Mouse (Mus musculus) large intestine, adult 2 months (tissue): ENCODE data around the gene Neu2. TPM values are rescaled to one million over a fixed set of nuclear protein-coding genes. Genes with fewer than 3 reads are reported as not detected.
"Not testable (repeated sequence)": the region's sequence is repeated elsewhere in the genome, so short reads cannot be mapped to it uniquely, and the experiment has no call there.

Experiments
- DNase-seq: peaks from one replicate; pipeline ENCODE4 v3.0.0-alpha.2; 2012; ENCODE audit warnings: low read depth, low spot score
- WGBS: fragments of 180-500 bp; shearing (Covaris S2); methylation state at CpG from one replicate; pipeline ENCODE4 v1.1.7; 2018; 5-methylcytosine and 5-hydroxymethylcytosine counted together
- polyA plus RNA-seq: library from polyadenylated mRNA; depleted of rRNA; stranded (reverse); fragments of >200 nt; gene quantifications from 2 replicates; pipeline ENCODE4 v1.2.3, GENCODE M21; 2012; rRNA removed

The Neu2 gene
- polyA plus RNA-seq = 2.1 and 2.3 TPM in 2 replicates

- WGBS = 19% methylated on average over 56 of the region's 56 CpGs
- no peak for DNase-seq
Measured at GRCm38 (mm10) chr1:87509561-87510165, at the start of gene Neu2. Gene Neu2 (plus strand): TSS chr1:87509889.

DNA sequence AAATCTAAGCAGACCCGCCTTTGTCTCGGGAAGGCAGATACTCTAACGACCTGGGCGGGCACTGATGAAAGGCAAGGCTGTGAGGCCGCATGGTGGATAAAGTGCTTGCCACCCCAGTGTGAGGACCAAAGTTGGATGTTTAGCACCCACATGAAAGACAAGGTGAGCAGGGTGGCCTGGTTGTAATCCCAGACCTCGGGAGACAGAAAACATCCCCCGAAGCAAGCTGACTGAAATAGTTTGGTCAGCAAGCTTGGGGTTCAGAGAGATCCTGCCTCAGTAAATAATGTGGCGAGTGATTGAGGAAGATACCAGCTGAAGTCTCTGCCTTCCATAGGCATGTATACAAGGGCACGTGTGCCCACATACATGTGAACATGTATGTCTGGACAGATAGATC is 42.2 kb upstream of the Neu2 start:
- whole genome bisulfite sequencing = 46% methylated on average over 9 of the region's 9 CpGs
- no peak for DNase-seq

GRCm38 (mm10) chr1:87468321-87468720 is 41.4 kb upstream of the Neu2 start:
- DNase-seq = no peak
- 55% methylated on average over 6 of the region's 6 CpGs for WGBS

DNA sequence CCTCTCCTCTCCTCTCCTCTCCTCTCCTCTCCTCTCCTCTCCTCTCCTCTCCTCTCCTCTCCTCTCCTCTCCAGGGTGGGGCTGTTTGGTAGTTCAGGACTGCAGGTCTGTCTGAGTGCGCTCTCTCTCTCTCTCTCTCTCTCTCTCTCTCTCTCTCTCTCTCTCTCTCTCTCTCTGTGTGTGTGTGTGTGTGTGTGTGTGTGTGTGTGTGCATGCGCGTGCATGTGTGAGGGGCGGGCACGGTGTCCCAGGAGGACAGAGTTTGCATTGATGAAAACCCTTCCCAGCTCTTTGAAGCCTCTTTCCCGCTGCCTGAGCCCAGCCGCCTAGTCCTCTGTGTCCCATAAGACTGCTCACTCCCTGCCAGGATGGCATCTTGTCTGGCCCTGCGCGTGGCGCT is 39.7 kb upstream of the Neu2 start, which contains the start of gene Snorc:
Snorc (plus strand) TSS at position 301 of the 400 bp plus-strand sequence.
- not testable (repeated sequence) for DNase-seq
- WGBS = 40% methylated on average over 9 of the region's 10 CpGs

- DNase-seq = no peak
- 68% methylated on average over 7 of the region's 7 CpGs for WGBS
Measured at GRCm38 (mm10) chr1:87471914-87472313, 37.8 kb upstream of the Neu2 start.

GRCm38 (mm10) chr1:87472576-87472975 is 37.1 kb upstream of the Neu2 start:
- DNase-seq = peak; percentile 19
- 27% methylated on average over 7 of the region's 7 CpGs for WGBS

- no peak for DNase-seq
- 46% methylated on average over 42 of the region's 42 CpGs for WGBS
Measured at GRCm38 (mm10) chr1:87475076-87475895, 34.4 kb upstream of the Neu2 start.

- no peak for DNase-seq
- WGBS = 86% methylated on average over 4 of the region's 4 CpGs
Measured at GRCm38 (mm10) chr1:87482546-87482945, 27.1 kb upstream of the Neu2 start.

DNA sequence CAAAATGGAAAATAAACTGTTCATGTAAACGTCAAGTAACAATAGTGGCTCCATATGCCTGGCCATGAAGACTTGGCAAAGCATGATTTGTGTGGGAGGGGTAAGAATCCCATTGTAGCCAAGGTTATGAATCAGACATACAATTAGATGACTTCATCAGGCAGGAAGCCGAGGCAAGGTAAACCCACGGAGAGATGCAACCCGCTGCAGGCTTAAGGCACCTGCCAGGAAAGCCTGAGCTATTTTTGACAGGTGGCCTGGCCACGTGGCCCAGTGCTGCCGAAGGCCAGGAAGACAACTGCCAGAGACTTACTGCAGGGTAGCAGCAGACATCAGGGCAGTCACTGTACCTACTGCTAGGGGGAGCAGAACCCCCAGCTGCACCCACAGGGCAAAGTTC is 23.3 kb upstream of the Neu2 start:
- WGBS = 34% methylated on average over 6 of the region's 6 CpGs
- no peak for DNase-seq

DNA sequence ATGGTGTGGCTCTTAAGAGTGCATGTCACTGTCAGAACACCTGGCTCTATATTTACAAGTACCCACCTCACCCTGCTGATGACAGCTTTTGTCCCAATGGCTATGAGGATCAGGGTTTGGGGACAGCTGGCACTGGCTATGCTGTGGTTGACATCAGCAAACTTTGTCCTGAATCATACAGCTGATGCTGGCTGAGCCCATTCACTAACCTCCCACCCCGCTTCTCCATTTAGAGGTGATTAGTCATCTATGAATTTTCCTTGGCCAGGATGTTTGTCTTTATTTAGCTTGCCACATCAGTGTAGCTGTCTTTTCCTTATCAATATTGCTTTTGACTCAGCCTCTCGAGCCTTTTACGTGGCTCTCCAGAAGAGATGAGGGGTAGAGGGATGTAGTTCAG is 17.4 kb upstream of the Neu2 start:
- no peak for DNase-seq
- 77% methylated on average over 3 of the region's 3 CpGs for WGBS

DNA sequence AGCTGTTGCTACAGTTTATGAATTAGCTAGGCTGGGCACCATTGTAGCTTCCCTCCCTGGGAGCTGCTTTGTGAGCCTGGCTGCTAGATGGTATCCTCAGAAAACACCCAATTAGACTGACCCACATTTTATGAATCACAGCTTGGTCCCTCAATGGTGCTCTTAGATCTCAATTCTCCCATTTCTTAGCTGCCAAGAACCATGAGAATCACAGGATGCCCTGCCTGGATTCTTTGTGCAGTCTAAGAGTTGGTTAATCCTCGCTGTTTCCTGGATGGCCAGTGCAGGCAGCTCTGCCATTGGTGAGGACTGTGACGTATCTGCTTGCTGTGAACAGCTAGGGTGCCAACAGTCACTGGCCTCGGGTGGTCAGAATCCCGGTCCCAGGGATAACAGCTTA is 16.1 kb upstream of the Neu2 start:
- no peak for DNase-seq
- 86% methylated on average over 4 of the region's 4 CpGs for WGBS

DNA sequence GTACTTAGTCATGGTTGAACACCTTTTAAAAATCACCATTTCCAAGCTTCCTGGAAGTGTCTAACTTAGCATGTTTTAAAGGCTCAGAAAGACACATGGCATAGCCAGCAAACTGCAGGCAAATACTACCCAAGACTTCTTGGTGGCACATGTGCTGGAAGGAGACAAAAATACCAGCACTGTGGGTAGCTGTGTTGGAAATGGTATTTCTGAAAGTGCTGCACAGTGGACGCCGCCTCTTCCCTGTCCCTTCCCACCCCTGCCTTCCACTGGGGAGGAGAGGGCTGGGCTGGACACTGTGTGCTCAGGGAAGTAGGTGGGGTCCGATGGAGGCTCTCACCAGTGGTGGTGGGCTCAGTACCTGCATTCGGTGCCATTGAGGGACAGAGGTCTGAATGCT is 4.2 kb upstream of the Neu2 start:
- DNase-seq = no peak
- WGBS = 97% methylated on average over 4 of the region's 4 CpGs

DNA sequence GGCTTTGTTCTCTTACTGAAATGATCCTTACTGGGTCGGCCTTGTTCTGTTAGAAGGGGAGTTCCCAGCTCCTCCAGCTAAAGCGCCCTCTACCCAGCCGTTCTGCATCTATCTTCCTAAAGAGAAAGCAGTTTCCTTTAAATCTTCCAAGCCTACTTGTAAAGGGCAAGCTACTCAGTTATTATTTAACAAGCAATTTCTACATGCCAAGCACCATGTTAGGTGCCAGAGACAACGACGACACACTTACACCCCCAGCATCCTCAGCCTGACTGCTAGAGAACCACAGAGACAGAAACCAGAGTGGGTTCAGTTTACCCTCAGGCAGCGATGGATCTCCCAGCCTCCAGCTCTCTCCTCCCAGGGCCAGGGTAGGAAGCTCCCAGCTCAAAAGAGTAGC is 1.8 kb upstream of the Neu2 start:
- 73% methylated on average over 6 of the region's 6 CpGs for WGBS
- no peak for DNase-seq

DNA sequence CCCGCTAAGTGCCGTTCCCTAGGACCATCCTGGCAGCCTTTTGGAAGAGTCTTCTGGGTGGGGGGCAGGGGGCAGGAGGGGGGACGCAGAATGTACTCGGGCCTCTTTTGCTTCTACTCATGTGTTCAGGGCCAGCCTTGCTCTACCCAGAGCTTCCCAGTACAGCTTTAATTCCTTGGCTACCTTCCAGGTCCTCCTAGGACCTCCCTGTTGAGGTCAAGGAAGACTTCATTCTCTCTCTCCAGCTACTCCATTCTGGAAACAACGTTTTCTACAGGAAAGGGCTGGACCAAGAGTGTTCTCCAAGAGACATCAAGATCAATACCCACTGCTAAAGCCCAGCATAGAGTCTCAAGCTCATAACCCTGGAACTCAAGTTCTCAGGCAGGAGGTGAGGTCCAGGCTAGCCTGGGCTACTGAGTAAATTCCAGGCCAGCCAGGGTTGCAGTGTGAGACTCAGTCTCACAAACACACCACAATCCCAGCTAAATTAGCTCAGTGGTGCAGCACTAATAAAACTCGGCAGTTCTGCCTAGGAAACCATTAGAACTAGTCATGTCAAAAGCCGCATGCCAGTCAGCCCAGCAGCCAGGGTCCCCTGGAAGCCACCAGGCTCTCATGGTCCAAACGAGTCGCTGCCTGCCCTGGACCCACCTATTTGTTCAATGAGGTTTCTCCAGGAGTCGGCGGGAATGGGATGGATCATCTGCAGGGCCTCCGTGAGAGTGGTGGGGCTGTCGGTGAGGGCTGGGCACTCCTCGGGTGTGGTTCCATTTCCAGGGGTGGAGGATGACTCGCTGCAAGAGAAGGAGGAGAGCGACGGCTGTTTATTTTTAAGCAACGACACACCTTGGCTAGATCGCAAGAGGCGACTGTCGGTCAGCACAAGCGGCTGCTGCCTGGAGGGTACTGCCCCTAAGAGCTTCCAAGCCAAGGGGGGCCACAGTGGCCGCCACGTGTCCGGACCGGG is 813 bp upstream of the Neu2 start:
- 45% methylated on average over 26 of the region's 26 CpGs for WGBS
- DNase-seq = no peak

- under 1% methylated on average over 55 of the region's 61 CpGs for WGBS
- no peak for DNase-seq
Measured at GRCm38 (mm10) chr1:87510166-87510691, 540 bp downstream of the Neu2 start.

- WGBS = 16% methylated on average over 5 of the region's 5 CpGs
- no peak for DNase-seq
Measured at GRCm38 (mm10) chr1:87510845-87511244, 1.2 kb downstream of the Neu2 start.

DNA sequence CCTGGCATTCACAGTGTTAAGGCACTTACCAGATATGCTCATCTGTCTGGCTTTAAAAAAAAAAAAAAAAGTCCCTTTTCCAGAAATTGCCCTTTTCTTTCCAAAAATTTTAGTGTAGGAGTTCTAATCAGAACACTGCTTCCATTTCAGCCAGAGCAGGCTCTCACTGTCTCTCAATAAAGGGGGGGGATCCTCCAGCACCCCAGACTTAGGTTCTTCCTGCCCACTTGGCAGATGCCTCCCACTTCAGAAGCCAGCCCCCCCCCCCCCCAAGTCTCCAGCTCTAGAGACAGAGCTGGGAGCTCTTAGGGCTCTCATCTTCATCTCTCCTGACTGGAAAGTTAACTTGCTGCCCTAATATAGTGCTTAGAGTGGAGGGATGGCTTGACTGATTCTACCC is 10.8 kb downstream of the Neu2 start:
- no peak for DNase-seq

DNA sequence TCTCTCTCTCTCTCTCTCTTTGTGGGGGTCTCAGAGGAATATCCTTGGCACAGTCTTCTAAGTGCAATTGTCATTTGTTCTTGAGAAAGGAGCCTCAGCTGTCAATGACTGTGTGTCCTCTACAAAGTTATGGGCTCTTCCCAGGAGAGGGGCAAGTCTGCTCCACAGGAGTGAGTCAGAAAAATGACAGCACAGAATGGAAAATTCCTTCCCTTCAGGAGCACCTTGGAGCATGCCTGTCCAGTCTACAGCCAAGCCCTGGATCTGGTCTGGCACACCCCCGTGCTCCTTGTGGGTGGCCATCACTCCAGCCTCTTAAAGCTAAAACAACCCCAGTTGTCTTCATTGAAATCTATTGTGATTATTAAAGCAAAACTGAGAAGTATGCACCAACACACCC is 11.8 kb downstream of the Neu2 start:
- 63% methylated on average over 1 of the region's 1 CpGs for WGBS
- no peak for DNase-seq

- 92% methylated on average over 7 of the region's 7 CpGs for WGBS
- no peak for DNase-seq
Measured at GRCm38 (mm10) chr1:87525041-87525440, 15.4 kb downstream of the Neu2 start.

GRCm38 (mm10) chr1:87527191-87527590 is 17.5 kb downstream of the Neu2 start:
- WGBS = 89% methylated on average over 9 of the region's 9 CpGs
- no peak for DNase-seq
